Mouse (Mus musculus): ENCODE data around the gene Snx11. TPM values are rescaled to one million over a fixed set of nuclear protein-coding genes. Genes with fewer than 3 reads are reported as not detected.

Gene Snx11
- polyA plus RNA-seq, 1 experiment from 2014 or later = 15.3 TPM

GRCm38 (mm10) chr11:96741995-96742394, 35.4 kb downstream of the Snx11 start:
- Histone ChIP-seq H3K4me2 (peak overlapping the region; percentile 33), H3K9ac (ENCODE audit: low read length) (peak overlapping the region; percentile 18; the same call in 1 of the 2 replicates), H3K27me3 (ENCODE audit: control insufficient read depth, insufficient read depth, low read length) (no peaks in the 10 kb centered on the region), H3K27ac (ENCODE audit: low read depth, low read length) (peak overlapping the region; percentile 62), H3K36me3 (ENCODE audit: control insufficient read depth, insufficient read depth, low read length) (no peaks in the 10 kb centered on the region), H3K4me3 (ENCODE audit: low read depth, low read length) (no peak overlapping the region), H3K4me1 (ENCODE audit: control insufficient read depth, insufficient read depth, low read length) (peaks cover 44% of the 10 kb centered on the region), H3K9me3 (ENCODE audit: control insufficient read depth, low read length) (no peaks in the 10 kb centered on the region)
- peak; percentile 71 for ATAC-seq (ENCODE audit: low FRiP score)
- WGBS = 12% methylated on average over 12 of the region's 12 CpGs
- DNase-seq (ENCODE audit: low spot score, missing footprints) = peak; percentile 90

- 48% methylated on average over 12 of the region's 12 CpGs for WGBS
- Histone ChIP-seq H3K4me1 (ENCODE audit: control insufficient read depth, insufficient read depth, low read length) (peaks cover 45% of the 10 kb centered on the region), H3K9me3 (ENCODE audit: control insufficient read depth, low read length) (no peaks in the 10 kb centered on the region), H3K4me2 (peak overlapping the region; percentile 25), H3K9ac (ENCODE audit: low read length) (no peak overlapping the region), H3K4me3 (ENCODE audit: low read depth, low read length) (no peak overlapping the region), H3K27me3 (ENCODE audit: control insufficient read depth, insufficient read depth, low read length) (0 out of 2 replicates have a peak, but pooled peaks cover 4% of the 10 kb centered on the region), H3K36me3 (ENCODE audit: control insufficient read depth, insufficient read depth, low read length) (no peaks in the 10 kb centered on the region), H3K27ac (ENCODE audit: low read depth, low read length) (peak overlapping the region; percentile 79)
- no peak for ATAC-seq (ENCODE audit: low FRiP score)
- peak; percentile 90 for DNase-seq (ENCODE audit: low spot score, missing footprints)
Measured at GRCm38 (mm10) chr11:96740796-96741195, 36.6 kb downstream of the Snx11 start.

- WGBS = 68% methylated on average over 14 of the region's 14 CpGs
- Histone ChIP-seq H3K9ac (ENCODE audit: low read length) (no peak overlapping the region), H3K4me3 (ENCODE audit: low read depth, low read length) (no peak overlapping the region), H3K9me3 (ENCODE audit: control insufficient read depth, low read length) (no peaks in the 10 kb centered on the region), H3K4me2 (no peak overlapping the region), H3K36me3 (ENCODE audit: control insufficient read depth, insufficient read depth, low read length) (no peaks in the 10 kb centered on the region), H3K27me3 (ENCODE audit: control insufficient read depth, insufficient read depth, low read length) (0 out of 2 replicates have a peak, but pooled peaks cover 4% of the 10 kb centered on the region), H3K27ac (ENCODE audit: low read depth, low read length) (no peak overlapping the region; the same call in 1 of the 2 replicates), H3K4me1 (ENCODE audit: control insufficient read depth, insufficient read depth, low read length) (peaks cover 47% of the 10 kb centered on the region)
- ATAC-seq (ENCODE audit: low FRiP score) (no peak), DNase-seq (ENCODE audit: low spot score, missing footprints) (no peak)
Measured at GRCm38 (mm10) chr11:96737673-96738471, 39.5 kb downstream of the Snx11 start.

GRCm38 (mm10) chr11:96736361-96736760, 41.0 kb downstream of the Snx11 start:
- Histone ChIP-seq H3K27ac (ENCODE audit: low read depth, low read length) (no peak overlapping the region), H3K4me3 (ENCODE audit: low read depth, low read length) (peak overlapping the region; percentile 15; the same call in 1 of the 2 replicates), H3K36me3 (ENCODE audit: control insufficient read depth, insufficient read depth, low read length) (no peaks in the 10 kb centered on the region), H3K9me3 (ENCODE audit: control insufficient read depth, low read length) (no peaks in the 10 kb centered on the region), H3K4me1 (ENCODE audit: control insufficient read depth, insufficient read depth, low read length) (peaks cover 39% of the 10 kb centered on the region), H3K27me3 (ENCODE audit: control insufficient read depth, insufficient read depth, low read length) (0 out of 2 replicates have a peak, but pooled peaks cover 4% of the 10 kb centered on the region), H3K9ac (ENCODE audit: low read length) (0 out of 2 replicates have a peak overlapping the region, but pooled peaks have one; percentile 1), H3K4me2 (peak overlapping the region; percentile 27)
- ATAC-seq (ENCODE audit: low FRiP score) (peak; percentile 24; the same call in 1 of the 2 replicates), DNase-seq (ENCODE audit: low spot score, missing footprints) (no peak)
- 16% methylated on average over 11 of the region's 11 CpGs for WGBS

DNA sequence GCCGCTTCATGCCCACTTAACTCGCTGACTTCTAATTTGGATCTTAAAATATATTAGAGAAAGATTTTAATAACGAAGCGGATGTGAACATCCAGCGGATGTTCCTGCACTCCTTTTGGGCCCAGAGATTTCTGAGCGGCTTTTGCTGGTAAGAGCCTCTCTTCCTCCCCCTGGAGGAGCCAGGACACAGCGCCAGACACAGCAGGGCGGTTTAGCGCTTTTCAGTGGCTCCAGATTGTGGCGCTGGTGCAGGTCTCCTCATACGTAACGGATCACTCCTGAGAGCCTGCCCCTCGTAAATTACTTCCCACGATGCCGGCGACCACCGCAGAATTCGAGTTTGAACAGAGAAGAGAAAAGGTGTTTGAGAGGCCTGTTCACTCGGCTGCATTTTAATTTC, 41.5 kb downstream of the Snx11 start:
- Histone ChIP-seq H3K9ac (ENCODE audit: low read length) (peak overlapping the region; percentile 1; the same call in 1 of the 2 replicates), H3K4me2 (peak overlapping the region; percentile 27), H3K27me3 (ENCODE audit: control insufficient read depth, insufficient read depth, low read length) (0 out of 2 replicates have a peak, but pooled peaks cover 4% of the 10 kb centered on the region), H3K4me1 (ENCODE audit: control insufficient read depth, insufficient read depth, low read length) (peaks cover 37% of the 10 kb centered on the region), H3K4me3 (ENCODE audit: low read depth, low read length) (peak overlapping the region; percentile 15; the same call in 1 of the 2 replicates), H3K36me3 (ENCODE audit: control insufficient read depth, insufficient read depth, low read length) (no peaks in the 10 kb centered on the region), H3K9me3 (ENCODE audit: control insufficient read depth, low read length) (no peaks in the 10 kb centered on the region), H3K27ac (ENCODE audit: low read depth, low read length) (no peak overlapping the region)
- ATAC-seq (ENCODE audit: low FRiP score) = peak; percentile 86
- 2% methylated on average over 19 of the region's 19 CpGs for WGBS
- DNase-seq (ENCODE audit: low spot score, missing footprints) = peak; percentile 95

GRCm38 (mm10) chr11:96732657-96733056, 44.7 kb downstream of the Snx11 start:
- 30% methylated on average over 4 of the region's 4 CpGs for WGBS
- Histone ChIP-seq H3K27ac (ENCODE audit: low read depth, low read length) (peak overlapping the region; percentile 5; the same call in 1 of the 2 replicates), H3K4me2 (no peak overlapping the region), H3K9me3 (ENCODE audit: control insufficient read depth, low read length) (no peaks in the 10 kb centered on the region), H3K27me3 (ENCODE audit: control insufficient read depth, insufficient read depth, low read length) (0 out of 2 replicates have a peak, but pooled peaks cover 4% of the 10 kb centered on the region), H3K36me3 (ENCODE audit: control insufficient read depth, insufficient read depth, low read length) (no peaks in the 10 kb centered on the region), H3K4me3 (ENCODE audit: low read depth, low read length) (no peak overlapping the region), H3K4me1 (ENCODE audit: control insufficient read depth, insufficient read depth, low read length) (peaks cover 31% of the 10 kb centered on the region), H3K9ac (ENCODE audit: low read length) (no peak overlapping the region)
- no peak for DNase-seq (ENCODE audit: low spot score, missing footprints)
- ATAC-seq (ENCODE audit: low FRiP score) = no peak

- Histone ChIP-seq H3K4me1 (ENCODE audit: control insufficient read depth, insufficient read depth, low read length) (peaks cover 29% of the 10 kb centered on the region), H3K27me3 (ENCODE audit: control insufficient read depth, insufficient read depth, low read length) (no peaks in the 10 kb centered on the region), H3K27ac (ENCODE audit: low read depth, low read length) (peak overlapping the region; percentile 48), H3K4me2 (no peak overlapping the region), H3K4me3 (ENCODE audit: low read depth, low read length) (no peak overlapping the region), H3K9ac (ENCODE audit: low read length) (no peak overlapping the region), H3K9me3 (ENCODE audit: control insufficient read depth, low read length) (no peaks in the 10 kb centered on the region), H3K36me3 (ENCODE audit: control insufficient read depth, insufficient read depth, low read length) (no peaks in the 10 kb centered on the region)
- WGBS = 58% methylated on average over 5 of the region's 5 CpGs
- DNase-seq (ENCODE audit: low spot score, missing footprints) (no peak), ATAC-seq (ENCODE audit: low FRiP score) (no peak)
Measured at GRCm38 (mm10) chr11:96730327-96730726, 47.0 kb downstream of the Snx11 start.

GRCm38 (mm10) chr11:96729462-96729861, 47.9 kb downstream of the Snx11 start:
- Histone ChIP-seq H3K9ac (ENCODE audit: low read length) (no peak overlapping the region), H3K4me1 (ENCODE audit: control insufficient read depth, insufficient read depth, low read length) (peaks cover 29% of the 10 kb centered on the region), H3K36me3 (ENCODE audit: control insufficient read depth, insufficient read depth, low read length) (no peaks in the 10 kb centered on the region), H3K4me2 (peak overlapping the region; percentile 19; the same call in 1 of the 2 replicates), H3K27me3 (ENCODE audit: control insufficient read depth, insufficient read depth, low read length) (no peaks in the 10 kb centered on the region), H3K9me3 (ENCODE audit: control insufficient read depth, low read length) (no peaks in the 10 kb centered on the region), H3K27ac (ENCODE audit: low read depth, low read length) (peak overlapping the region; percentile 48; the same call in 1 of the 2 replicates), H3K4me3 (ENCODE audit: low read depth, low read length) (no peak overlapping the region)
- no peak for ATAC-seq (ENCODE audit: low FRiP score)
- DNase-seq (ENCODE audit: low spot score, missing footprints) = no peak
- WGBS = 35% methylated on average over 9 of the region's 9 CpGs

- Histone ChIP-seq H3K9ac (ENCODE audit: low read length) (no peak overlapping the region), H3K4me3 (ENCODE audit: low read depth, low read length) (no peak overlapping the region), H3K27ac (ENCODE audit: low read depth, low read length) (no peak overlapping the region), H3K9me3 (ENCODE audit: control insufficient read depth, low read length) (no peaks in the 10 kb centered on the region), H3K4me2 (no peak overlapping the region), H3K36me3 (ENCODE audit: control insufficient read depth, insufficient read depth, low read length) (no peaks in the 10 kb centered on the region), H3K27me3 (ENCODE audit: control insufficient read depth, insufficient read depth, low read length) (no peaks in the 10 kb centered on the region), H3K4me1 (ENCODE audit: control insufficient read depth, insufficient read depth, low read length) (peaks cover 28% of the 10 kb centered on the region)
- 26% methylated on average over 2 of the region's 2 CpGs for WGBS
- no peak for DNase-seq (ENCODE audit: low spot score, missing footprints)
- no peak for ATAC-seq (ENCODE audit: low FRiP score)
Measured at GRCm38 (mm10) chr11:96728577-96728976, 48.8 kb downstream of the Snx11 start.
